Mouse (Mus musculus) heart, adult 2 months (tissue): Measurements from ENCODE around the gene Gm37240. TPM values are rescaled to one million over a fixed set of nuclear protein-coding genes. Genes with fewer than 3 reads are reported as not detected.

Experiments used
- DNase-seq, 2 experiments: peaks; one replicate each; pipeline ENCODE4 v3.0.0; 2021
- H3K27ac ChIP-seq: fragments of 200-600 bp; 2 replicates; pipeline ENCODE4 v1.8.1; 2022
- H3K27me3 ChIP-seq: fragments of 200-500 bp; 2 replicates; pipeline ENCODE4 v1.6.1; 2012; ENCODE audit warnings: mild to moderate bottlenecking, low read length, inconsistent platforms, mixed read lengths; ENCODE audit not compliant: control insufficient read depth, insufficient read depth
- H3K36me3 ChIP-seq: fragments of 200-500 bp; 2 replicates; pipeline ENCODE4 v1.6.1; 2012; ENCODE audit warnings: low read length, inconsistent platforms; ENCODE audit not compliant: control insufficient read depth, insufficient read depth
- H3K4me1 ChIP-seq: fragments of 200-500 bp; 2 replicates; pipeline ENCODE4 v1.6.1; 2011; ENCODE audit warnings: low read length; ENCODE audit not compliant: control insufficient read depth, insufficient read depth
- H3K4me3 ChIP-seq: fragments of 200-600 bp; 2 replicates; pipeline ENCODE4 v1.8.1; 2022
- H3K79me2 ChIP-seq: fragments of 200-500 bp; replicated peaks from 2 replicates; pipeline ENCODE4 v1.6.1; 2012; ENCODE audit warnings: mild to moderate bottlenecking, inconsistent platforms, low read length, moderate library complexity, mixed read lengths; ENCODE audit not compliant: control insufficient read depth, insufficient read depth
- H3K9ac ChIP-seq: fragments of 200-500 bp; 2 replicates; pipeline ENCODE4 v1.6.1; 2012; ENCODE audit warnings: low read depth, mild to moderate bottlenecking, control low read depth, inconsistent platforms, low read length, mixed read lengths
- CTCF ChIP-seq: fragments of 200-600 bp; IDR thresholded peaks from 2 replicates; pipeline ENCODE4 v1.8.1; 2022; ENCODE audit warnings: antibody characterized with exemption, mild to moderate bottlenecking, moderate library complexity
- EP300 ChIP-seq: fragments of 200-500 bp; IDR thresholded peaks from 2 replicates; pipeline ENCODE4 v1.6.1; 2011; ENCODE audit warnings: low read depth, low read length, control low read depth; ENCODE audit not compliant: insufficient read depth
- POLR2A ChIP-seq: fragments of 200-500 bp; IDR thresholded peaks from 2 replicates; pipeline ENCODE4 v1.6.1; 2011; ENCODE audit warnings: mild to moderate bottlenecking, low read depth, low read length, control low read depth; ENCODE audit not compliant: insufficient read depth
- WGBS: fragments of 180-500 bp; shearing (Covaris S2); methylation state at CpG from one replicate; pipeline ENCODE4 v1.1.7; 2018; 5-methylcytosine and 5-hydroxymethylcytosine counted together
- intact Hi-C: fragments of 180-260 bp; cut with DNase I; formaldehyde crosslinking; loops from one replicate; pipeline ENCODE4 v1.15.1; 2025
- polyA plus RNA-seq: library from polyadenylated mRNA; depleted of rRNA; stranded (reverse); fragments of >200 nt; gene quantifications from 2 replicates; pipeline ENCODE4 v1.2.3, GENCODE M21; 2012
- total RNA-seq, 2 experiments: library from RNA; stranded (reverse); gene quantifications; 2 replicates each; pipeline ENCODE4 v1.2.3; 2021

Gene Gm37240
- total and polyA plus RNA-seq, 3 experiments: 25.0 to 45.3 (median 36.6) TPM

GRCm38 (mm10) chr3:84955011-84955775 lies 932.1 kb downstream of the Gm37240 start:
- no peak overlapping the region for H3K4me3 ChIP-seq
- no peaks in the 10 kb centered on the region for H3K27me3 ChIP-seq
- intact Hi-C loops: no loop called here
- no peak overlapping the region for H3K9ac ChIP-seq
- H3K79me2 ChIP-seq: peaks cover 1% of the 10 kb centered on the region; the same call in 1 of the 2 replicates
- no peak overlapping the region for H3K27ac ChIP-seq
- peaks cover 3% of the 10 kb centered on the region for H3K36me3 ChIP-seq
- no peak for DNase-seq
- TF ChIP-seq POLR2A (no peak), CTCF (no peak), EP300 (no peak)
- 88% methylated on average over 8 of the region's 8 CpGs for WGBS
- no peaks in the 10 kb centered on the region; the same call in none of the 2 replicates for H3K4me1 ChIP-seq

- peak overlapping the region; percentile 59 for H3K27ac ChIP-seq
Observed at GRCm38 (mm10) chr3:84952585-84953187, 934.6 kb downstream of the Gm37240 start.

GRCm38 (mm10) chr3:84952135-84952534 lies 935.2 kb downstream of the Gm37240 start:
- intact Hi-C loops: no loop called here
- peak; percentile 44 to 57 for DNase-seq
- Histone ChIP-seq H3K79me2 (no peaks in the 10 kb centered on the region), H3K4me3 (peak overlapping the region; percentile 20), H3K27ac (peak overlapping the region; percentile 59), H3K4me1 (peaks cover 2% of the 10 kb centered on the region), H3K36me3 (peaks cover 6% of the 10 kb centered on the region), H3K9ac (peak overlapping the region; percentile 26), H3K27me3 (no peaks in the 10 kb centered on the region)
- WGBS: 44% methylated on average over 13 of the region's 13 CpGs
- TF ChIP-seq EP300 (no peak), CTCF (no peak), POLR2A (no peak)

More at GRCm38 (mm10) chr3:84952585-84953187, 934.6 kb downstream of the Gm37240 start:
- Histone ChIP-seq H3K27me3 (no peaks in the 10 kb centered on the region), H3K4me3 (peak overlapping the region; percentile 20), H3K79me2 (no peaks in the 10 kb centered on the region; the same call in 1 of the 2 replicates), H3K36me3 (peaks cover 6% of the 10 kb centered on the region), H3K4me1 (peaks cover 2% of the 10 kb centered on the region), H3K9ac (no peak overlapping the region; the same call in 1 of the 2 replicates)
- WGBS: 61% methylated on average over 7 of the region's 7 CpGs
- TF ChIP-seq CTCF: no peak
- no peak for TF ChIP-seq POLR2A
- no peak for TF ChIP-seq EP300
- DNase-seq: no peak
- intact Hi-C loops: no loop called here

- no peaks in the 10 kb centered on the region for H3K27me3 ChIP-seq
- DNase-seq: no peak
- H3K4me3 ChIP-seq: peak overlapping the region; percentile 20
- H3K79me2 ChIP-seq: no peaks in the 10 kb centered on the region
- intact Hi-C loops: no loop called here
- H3K36me3 ChIP-seq: peaks cover 6% of the 10 kb centered on the region
- H3K4me1 ChIP-seq: peaks cover 4% of the 10 kb centered on the region
- no peak overlapping the region for H3K9ac ChIP-seq
- H3K27ac ChIP-seq: peak overlapping the region; percentile 59; the same call in 1 of the 2 replicates
- WGBS: 43% methylated on average over 2 of the region's 2 CpGs
- no peak for TF ChIP-seq CTCF
Observed at GRCm38 (mm10) chr3:84951698-84952097, 935.6 kb downstream of the Gm37240 start.

- Histone ChIP-seq H3K27me3 (no peaks in the 10 kb centered on the region), H3K4me3 (no peak overlapping the region), H3K27ac (no peak overlapping the region), H3K9ac (no peak overlapping the region), H3K79me2 (no peaks in the 10 kb centered on the region), H3K36me3 (peaks cover 12% of the 10 kb centered on the region), H3K4me1 (peaks cover 5% of the 10 kb centered on the region)
- intact Hi-C loops: no loop called here
- WGBS: 61% methylated on average over 4 of the region's 4 CpGs
- DNase-seq: no peak
- TF ChIP-seq POLR2A (no peak), EP300 (no peak), CTCF (no peak)
Observed at GRCm38 (mm10) chr3:84949387-84949786, 937.9 kb downstream of the Gm37240 start.

GRCm38 (mm10) chr3:84946381-84946780 lies 940.9 kb downstream of the Gm37240 start:
- peaks cover 2% of the 10 kb centered on the region; the same call in 1 of the 2 replicates for H3K79me2 ChIP-seq
- H3K36me3 ChIP-seq: peaks cover 14% of the 10 kb centered on the region
- H3K4me3 ChIP-seq: no peak overlapping the region
- TF ChIP-seq POLR2A (no peak), EP300 (no peak), CTCF (no peak)
- no peak overlapping the region for H3K27ac ChIP-seq
- H3K9ac ChIP-seq: no peak overlapping the region
- H3K27me3 ChIP-seq: no peaks in the 10 kb centered on the region
- intact Hi-C loops: no loop called here
- H3K4me1 ChIP-seq: peaks cover 6% of the 10 kb centered on the region
- 90% methylated on average over 1 of the region's 1 CpGs for WGBS
- DNase-seq: no peak
